Mouse (Mus musculus) C2C12 (cell line): ENCODE measurements around the gene Smarce1. TPM values are rescaled to one million over a fixed set of nuclear protein-coding genes. Genes with fewer than 3 reads are reported as not detected.

Experiments
- H3K27me3 ChIP-seq: one replicate; pipeline ENCODE4 v1.6.1; 2011; ENCODE audit not compliant: control insufficient read depth, insufficient read depth, insufficient read length
- H3K36me3 ChIP-seq: one replicate; pipeline ENCODE4 v1.6.1; 2011; ENCODE audit not compliant: control insufficient read depth, insufficient read depth
- H3K4me3 ChIP-seq: one replicate; pipeline ENCODE4 v1.5.1; 2011; ENCODE audit warnings: mild to moderate bottlenecking, control low read depth; ENCODE audit not compliant: poor library complexity, insufficient read depth, severe bottlenecking
- H3K79me2 ChIP-seq: one replicate; pipeline ENCODE4 v1.6.1; 2011; ENCODE audit not compliant: control insufficient read depth, insufficient read depth
- H3K79me3 ChIP-seq: one replicate; pipeline ENCODE4 v1.6.1; 2011; ENCODE audit warnings: low read depth, control low read depth
- H3ac ChIP-seq: one replicate; pipeline ENCODE3; 2011; ENCODE audit warnings: low read depth; ENCODE audit not compliant: control insufficient read depth, insufficient read length
- CEBPB ChIP-seq: IDR thresholded peaks from one replicate; pipeline ENCODE4 v1.6.1; 2011; ENCODE audit warnings: low read depth, mild to moderate bottlenecking, control low read depth, moderate library complexity
- CTCF ChIP-seq: IDR thresholded peaks from one replicate; pipeline ENCODE4 v1.5.1; 2011; ENCODE audit not compliant: control insufficient read depth, insufficient read depth, insufficient read length
- FOSL1 ChIP-seq: IDR thresholded peaks from one replicate; pipeline ENCODE4 v1.8.0; 2011; ENCODE audit warnings: mild to moderate bottlenecking, low read length; ENCODE audit not compliant: poor library complexity, insufficient read depth, severe bottlenecking
- MAX ChIP-seq: IDR thresholded peaks from one replicate; pipeline ENCODE4 v1.6.1; 2011; ENCODE audit warnings: mild to moderate bottlenecking, control low read depth
- MYOD1 ChIP-seq: IDR thresholded peaks from one replicate; pipeline ENCODE4 v1.6.1; 2011; ENCODE audit warnings: low read depth; ENCODE audit not compliant: control insufficient read depth, insufficient read length
- MYOG ChIP-seq: IDR thresholded peaks from one replicate; pipeline ENCODE4 v1.6.1; 2011; ENCODE audit not compliant: control insufficient read depth, insufficient read length; ENCODE audit errors: extremely low read depth
- USF1 ChIP-seq: IDR thresholded peaks from one replicate; pipeline ENCODE4 v1.6.1; 2011; ENCODE audit warnings: low read depth, mild to moderate bottlenecking, control low read depth, moderate library complexity
- polyA plus RNA-seq: library from polyadenylated mRNA; unstranded; fragments of >200 nt; fragmentation: generic; extraction: Trizol; gene quantifications from one replicate; pipeline ENCODE4 v1.2.1, GENCODE M21; 2012; ENCODE audit warnings: missing spikeins

The Smarce1 gene
- polyA plus RNA-seq, 1 experiment = 103 TPM

- no peaks in the 10 kb centered on the region for H3K36me3 ChIP-seq
- peaks cover 49% of the 10 kb centered on the region for H3K27me3 ChIP-seq
- no peak for TF ChIP-seq CTCF
- no peak for TF ChIP-seq USF1
- TF ChIP-seq CEBPB = no peak
- no peak for TF ChIP-seq MAX
- TF ChIP-seq FOSL1 = no peak
- no peak for TF ChIP-seq MYOD1
- TF ChIP-seq MYOG = no peak
- H3K79me3 ChIP-seq = no peaks in the 10 kb centered on the region
- H3ac ChIP-seq = no peak overlapping the region
- no peak overlapping the region for H3K4me3 ChIP-seq
- H3K79me2 ChIP-seq = no peaks in the 10 kb centered on the region
Observed at GRCm38 (mm10) chr11:99265796-99266195, 35.0 kb upstream of the Smarce1 start.

GRCm38 (mm10) chr11:99265220-99265619, 34.4 kb upstream of the Smarce1 start:
- no peak overlapping the region for H3K4me3 ChIP-seq

DNA sequence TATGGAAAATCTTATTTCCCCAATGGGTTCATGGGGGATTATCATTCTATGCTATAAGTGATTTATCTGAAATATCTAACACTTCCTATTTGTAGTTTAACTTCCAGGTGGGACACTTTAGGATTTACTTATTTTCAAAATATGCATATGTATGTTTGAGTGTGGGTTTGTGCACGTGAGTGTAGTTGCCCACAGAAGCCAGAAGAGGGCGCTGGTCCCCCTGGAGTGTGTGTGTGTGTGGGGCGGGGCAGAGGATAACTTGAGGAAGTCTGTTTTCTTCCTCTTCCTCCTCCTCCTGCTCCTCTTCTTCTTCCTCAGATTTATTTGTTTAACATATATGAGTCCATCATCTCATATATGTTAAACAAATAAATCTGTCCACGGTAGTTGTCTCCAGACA, 25.4 kb upstream of the Smarce1 start:
- H3K27me3 ChIP-seq = peaks cover 26% of the 10 kb centered on the region
- H3K4me3 ChIP-seq = no peak overlapping the region
- TF ChIP-seq FOSL1 = no peak
- TF ChIP-seq CTCF = no peak
- no peak for TF ChIP-seq MYOG
- no peak for TF ChIP-seq MAX
- no peak for TF ChIP-seq CEBPB
- no peak for TF ChIP-seq MYOD1
- no peak for TF ChIP-seq USF1
- H3K79me2 ChIP-seq = no peaks in the 10 kb centered on the region
- H3K79me3 ChIP-seq = no peaks in the 10 kb centered on the region
- no peak overlapping the region for H3ac ChIP-seq
- H3K36me3 ChIP-seq = no peaks in the 10 kb centered on the region

More at GRCm38 (mm10) chr11:99265220-99265619, 34.4 kb upstream of the Smarce1 start:
- no peaks in the 10 kb centered on the region for H3K79me2 ChIP-seq
- no peak overlapping the region for H3ac ChIP-seq
- TF ChIP-seq MYOG (no peak), CEBPB (no peak), MYOD1 (no peak), FOSL1 (no peak), CTCF (no peak), USF1 (no peak), MAX (no peak)
- H3K27me3 ChIP-seq = peaks cover 48% of the 10 kb centered on the region
- H3K79me3 ChIP-seq = no peaks in the 10 kb centered on the region
- H3K36me3 ChIP-seq = no peaks in the 10 kb centered on the region

GRCm38 (mm10) chr11:99255316-99255715, 24.5 kb upstream of the Smarce1 start:
- Histone ChIP-seq H3K36me3 (no peaks in the 10 kb centered on the region), H3K27me3 (peaks cover 26% of the 10 kb centered on the region), H3K79me3 (no peaks in the 10 kb centered on the region), H3K4me3 (no peak overlapping the region), H3K79me2 (no peaks in the 10 kb centered on the region), H3ac (no peak overlapping the region)
- TF ChIP-seq USF1 = no peak
- TF ChIP-seq CEBPB = no peak
- no peak for TF ChIP-seq CTCF
- no peak for TF ChIP-seq FOSL1
- TF ChIP-seq MYOD1 = no peak

DNA sequence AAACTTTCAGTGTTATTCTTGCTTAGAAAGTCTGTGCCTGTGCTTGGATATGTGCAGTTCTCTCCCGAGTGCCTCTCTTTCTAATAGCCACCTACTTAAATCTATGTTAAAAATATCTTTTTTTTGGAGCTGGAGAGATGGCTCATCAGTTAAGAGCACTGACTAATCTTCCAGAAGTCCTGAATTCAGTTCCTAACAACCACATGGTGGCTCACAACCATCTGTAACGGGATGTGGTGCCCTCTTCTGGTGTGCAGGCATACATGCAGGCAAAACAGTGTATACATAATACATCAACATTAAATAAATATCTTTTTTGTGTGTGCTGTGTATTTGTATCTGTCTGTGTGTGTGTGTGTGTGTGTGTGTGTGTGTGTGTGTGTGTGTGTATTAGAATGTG, 23.1 kb upstream of the Smarce1 start:
- H3K27me3 ChIP-seq = peaks cover 28% of the 10 kb centered on the region
- no peak overlapping the region for H3ac ChIP-seq
- no peaks in the 10 kb centered on the region for H3K36me3 ChIP-seq
- no peaks in the 10 kb centered on the region for H3K79me3 ChIP-seq
- no peak overlapping the region for H3K4me3 ChIP-seq
- no peak for TF ChIP-seq FOSL1
- no peak for TF ChIP-seq CEBPB
- TF ChIP-seq MYOD1 = no peak
- no peak for TF ChIP-seq CTCF
- TF ChIP-seq MYOG = no peak
- TF ChIP-seq USF1 = no peak
- TF ChIP-seq MAX = no peak
- H3K79me2 ChIP-seq = no peaks in the 10 kb centered on the region

DNA sequence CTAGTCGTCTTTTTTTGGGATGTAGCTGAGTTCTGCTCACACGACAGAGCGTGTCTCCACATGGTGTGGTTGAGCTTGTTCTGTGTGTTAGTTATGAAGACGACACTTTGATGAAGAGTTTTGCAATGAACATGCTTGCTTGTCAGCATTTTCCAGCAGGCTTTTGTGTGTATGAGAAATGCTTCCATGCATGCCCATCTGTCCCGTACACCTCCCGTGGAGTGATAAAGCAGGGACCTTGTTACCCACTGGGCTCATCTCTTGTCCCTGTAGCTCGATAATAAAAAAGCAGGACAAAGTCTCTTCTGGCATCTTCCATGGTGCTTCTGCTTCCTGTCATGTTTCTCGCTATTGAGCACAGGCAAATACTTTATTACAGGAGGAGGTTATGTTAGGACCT, 21.9 kb upstream of the Smarce1 start:
- TF ChIP-seq FOSL1 (no peak), MYOG (no peak), MYOD1 (no peak), USF1 (no peak), CEBPB (no peak), CTCF (no peak)
- H3K79me3 ChIP-seq = no peaks in the 10 kb centered on the region
- H3K4me3 ChIP-seq = no peak overlapping the region
- peaks cover 20% of the 10 kb centered on the region for H3K27me3 ChIP-seq
- no peaks in the 10 kb centered on the region for H3K79me2 ChIP-seq
- no peak overlapping the region for H3ac ChIP-seq
- H3K36me3 ChIP-seq = no peaks in the 10 kb centered on the region
